Mouse (Mus musculus): ENCODE measurements at regions not wholly inside any gene's neighbourhood (a gene's known extent, or its start where the extent isn't known, plus 50 kb on each side); places are given as distances from the start of the nearest gene placed in this dataset.
"Not testable (repeated sequence)": the region's sequence is repeated elsewhere in the genome, so short reads cannot be mapped to it uniquely, and the experiment has no call there.

GRCm38 (mm10) chr17:27287986-27288385 lies 83.7 kb upstream of the Lemd2 start:
- DNase-seq (ENCODE audit: low spot score in 2 of 2) = not testable (repeated sequence)

GRCm38 (mm10) chr17:27281241-27281640 lies 77.0 kb upstream of the Lemd2 start:
- DNase-seq (ENCODE audit: low spot score in 2 of 2) = no peak

- not testable (repeated sequence) for DNase-seq (ENCODE audit: low spot score in 2 of 2)
Observed at GRCm38 (mm10) chr17:27279491-27280288, 75.4 kb upstream of the Lemd2 start.

- DNase-seq (ENCODE audit: low spot score in 2 of 2) = not testable (repeated sequence)
Observed at GRCm38 (mm10) chr17:27277786-27278185, 73.5 kb upstream of the Lemd2 start.

GRCm38 (mm10) chr17:27271756-27272155 lies 67.5 kb upstream of the Lemd2 start:
- not testable (repeated sequence) for DNase-seq (ENCODE audit: low spot score in 2 of 2)

- not testable (repeated sequence) for DNase-seq (ENCODE audit: low spot score in 2 of 2)
Observed at GRCm38 (mm10) chr17:27270776-27271175, 66.5 kb upstream of the Lemd2 start.

GRCm38 (mm10) chr17:27264607-27265006 lies 60.3 kb upstream of the Lemd2 start:
- DNase-seq (ENCODE audit: low spot score in 2 of 2) = not testable (repeated sequence)

- no peak for DNase-seq (ENCODE audit: low spot score in 2 of 2)
Observed at GRCm38 (mm10) chr17:27262607-27263006, 58.3 kb upstream of the Lemd2 start.

- DNase-seq (ENCODE audit: low spot score in 2 of 2) = no peak
Observed at GRCm38 (mm10) chr17:27261981-27262380, 57.7 kb upstream of the Lemd2 start.

GRCm38 (mm10) chr17:27261251-27261650 lies 57.0 kb upstream of the Lemd2 start:
- DNase-seq (ENCODE audit: low spot score in 2 of 2) = no peak

- DNase-seq (ENCODE audit: low spot score in 2 of 2) = no peak
Observed at GRCm38 (mm10) chr17:27260116-27260515, 55.8 kb upstream of the Lemd2 start.

GRCm38 (mm10) chr17:27257345-27257744 lies 53.1 kb upstream of the Lemd2 start:
- DNase-seq (ENCODE audit: low spot score in 2 of 2) = no peak

GRCm38 (mm10) chr17:27255804-27256203 lies 51.5 kb upstream of the Lemd2 start:
- DNase-seq (ENCODE audit: low spot score in 2 of 2) = no peak

Data from frontal cortex, postnatal 10 days (tissue).